Mouse (Mus musculus): ENCODE measurements around the gene Dnajb8.

Gene Dnajb8

DNA sequence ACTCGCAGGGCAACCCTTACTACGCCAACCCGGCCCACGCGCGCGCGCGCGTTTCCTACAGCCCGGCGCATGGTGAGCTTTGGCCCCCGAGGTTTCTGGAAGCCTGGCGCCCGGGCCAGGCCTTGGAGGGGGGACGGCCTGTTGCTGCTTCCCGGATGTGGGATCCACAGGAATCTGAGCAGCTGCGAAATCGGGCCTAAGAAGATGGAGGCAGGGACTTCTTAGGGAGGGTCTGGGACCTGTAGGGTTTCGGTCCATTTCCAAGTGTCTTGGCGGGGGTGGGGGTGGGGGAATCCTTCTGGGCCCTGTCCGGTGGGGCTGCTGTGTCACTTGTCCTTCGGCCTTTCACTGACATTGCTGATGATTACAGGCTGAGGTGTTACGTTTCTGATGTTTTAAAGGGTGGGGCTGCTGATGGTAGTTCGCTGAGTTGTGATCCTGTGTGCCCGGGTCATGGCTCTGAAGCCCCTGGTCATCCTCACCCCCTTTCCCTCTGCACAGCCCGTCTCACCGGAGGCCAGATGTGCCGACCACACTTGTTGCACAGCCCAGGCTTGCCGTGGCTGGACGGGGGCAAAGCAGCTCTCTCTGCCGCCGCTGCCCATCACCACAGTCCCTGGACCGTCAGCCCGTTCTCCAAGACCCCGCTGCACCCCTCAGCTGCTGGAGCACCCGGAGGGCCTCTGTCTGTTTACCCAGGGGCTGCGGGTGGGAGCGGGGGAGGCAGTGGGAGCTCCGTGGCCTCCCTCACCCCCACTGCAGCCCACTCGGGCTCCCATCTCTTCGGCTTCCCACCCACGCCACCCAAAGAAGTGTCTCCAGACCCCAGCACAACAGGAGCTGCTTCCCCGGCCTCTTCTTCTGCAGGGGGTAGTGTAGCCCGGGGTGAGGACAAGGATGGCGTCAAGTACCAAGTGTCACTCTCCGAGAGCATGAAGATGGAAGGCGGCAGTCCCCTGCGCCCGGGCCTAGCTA is 22.1 kb upstream of the Dnajb8 start:
- DNase-seq = no peak

DNA sequence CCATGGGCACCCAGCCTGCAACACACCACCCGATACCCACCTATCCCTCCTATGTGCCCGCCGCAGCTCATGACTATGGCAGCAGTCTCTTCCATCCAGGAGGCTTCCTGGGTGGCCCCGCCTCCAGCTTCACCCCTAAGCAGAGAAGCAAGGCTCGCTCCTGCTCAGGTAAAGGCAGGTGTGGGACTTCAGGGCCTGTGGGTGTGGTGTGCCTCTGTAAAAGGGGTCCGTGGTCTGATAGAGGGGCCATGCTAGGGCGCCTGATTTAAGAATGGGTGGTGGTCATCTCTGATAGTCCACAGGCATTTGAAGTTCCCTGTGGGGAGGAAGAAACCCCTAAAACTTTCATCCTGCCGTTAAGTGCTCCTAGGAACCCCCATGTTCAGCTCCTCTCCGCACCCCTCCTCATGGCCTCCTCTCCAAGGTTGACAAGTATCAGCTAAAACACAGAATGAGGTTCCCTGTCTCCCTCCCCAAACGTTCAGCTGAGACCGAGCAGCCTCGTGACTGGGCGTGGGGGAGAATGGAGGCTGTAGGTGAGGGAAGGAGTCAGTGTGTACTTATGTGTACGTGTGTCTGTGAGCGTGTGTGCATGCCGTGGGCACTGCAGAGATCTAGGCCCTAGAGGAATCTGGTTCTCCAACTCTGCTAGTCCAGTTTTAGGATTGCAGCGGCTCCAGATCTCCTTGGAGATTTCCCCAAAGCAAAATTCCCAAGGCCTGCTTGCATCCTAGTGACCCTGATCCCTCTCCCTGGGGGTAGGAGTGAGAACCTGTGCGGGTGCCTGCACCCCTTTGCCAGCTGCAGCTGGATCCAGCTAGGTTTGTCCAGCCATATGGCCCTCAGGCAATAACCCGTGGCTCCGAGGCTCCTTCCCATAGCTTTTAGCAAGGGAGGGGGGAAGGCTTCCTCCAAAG is 21.1 kb upstream of the Dnajb8 start:
- DNase-seq = peak; percentile 39

DNA sequence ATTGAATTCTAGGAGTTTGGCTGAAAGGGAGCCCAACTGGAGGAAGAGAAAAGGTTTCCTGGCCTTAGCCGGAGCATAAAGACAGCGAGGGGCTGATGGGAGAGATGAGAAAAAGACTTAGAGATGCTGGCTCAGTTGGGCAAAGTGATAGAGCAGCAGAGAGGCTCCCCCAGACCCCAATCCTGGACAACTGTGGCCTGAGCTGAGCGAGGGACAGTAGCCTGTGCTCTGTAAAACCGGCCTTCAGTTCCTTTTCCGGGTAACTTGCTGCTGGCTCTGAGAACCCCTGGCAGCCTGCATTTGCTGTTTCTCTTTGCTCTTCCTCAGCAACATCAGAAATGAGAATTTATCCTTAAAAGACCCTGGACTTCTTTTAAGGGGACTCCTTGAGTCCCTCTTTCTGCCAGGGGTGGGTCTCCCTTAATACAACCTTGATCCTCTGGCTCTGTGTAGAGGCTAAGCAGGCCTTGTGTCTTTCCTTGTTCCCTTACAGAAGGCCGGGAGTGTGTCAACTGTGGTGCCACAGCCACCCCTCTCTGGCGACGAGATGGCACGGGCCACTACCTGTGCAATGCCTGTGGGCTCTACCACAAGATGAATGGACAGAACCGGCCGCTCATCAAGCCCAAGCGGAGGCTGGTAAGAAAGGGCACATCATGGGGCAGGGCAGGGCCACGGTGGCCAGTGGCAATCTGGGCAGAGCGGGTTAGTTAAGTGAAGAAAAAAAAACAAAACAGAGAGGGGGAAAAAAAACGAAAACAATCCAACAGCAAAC is 20.0 kb upstream of the Dnajb8 start:
- no peak for DNase-seq

DNA sequence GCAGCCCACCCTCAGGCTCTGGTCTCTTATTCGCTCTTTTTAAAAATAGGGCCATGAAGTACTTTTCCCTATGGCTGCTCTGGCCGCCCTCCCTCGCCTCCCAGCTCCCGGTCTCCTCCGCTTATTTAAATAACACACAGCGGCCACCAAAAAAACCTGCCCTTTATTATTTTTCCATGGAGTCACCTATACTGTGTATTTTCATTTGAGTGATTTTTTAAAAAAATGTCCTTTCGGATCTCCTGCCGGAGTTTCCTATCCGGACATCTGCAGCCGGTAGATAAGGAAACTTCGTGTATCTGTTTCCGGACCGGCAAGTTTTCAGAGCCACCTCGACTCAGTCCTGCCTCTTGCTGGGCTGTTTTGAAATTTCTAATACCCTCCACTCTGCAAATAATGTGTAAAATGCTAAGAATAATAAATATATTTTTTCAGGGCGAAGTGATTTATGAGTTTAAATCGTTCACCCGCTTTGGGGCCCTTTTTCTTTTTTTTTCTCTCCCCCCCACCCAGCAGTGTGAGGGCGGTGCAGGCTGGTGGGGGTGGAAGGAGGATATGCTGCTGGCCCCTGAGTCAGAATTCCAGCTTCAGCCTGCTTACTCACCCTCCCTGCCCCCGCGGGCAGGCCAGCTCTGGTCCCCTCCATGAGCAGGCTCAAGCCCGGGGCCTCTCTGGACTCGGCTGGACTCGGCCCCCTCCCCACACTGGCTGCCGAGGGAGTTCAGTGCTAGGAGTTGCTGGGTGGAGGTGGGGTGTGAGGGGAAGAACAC is 19.0 kb upstream of the Dnajb8 start:
- peak; percentile 83 for DNase-seq

DNA sequence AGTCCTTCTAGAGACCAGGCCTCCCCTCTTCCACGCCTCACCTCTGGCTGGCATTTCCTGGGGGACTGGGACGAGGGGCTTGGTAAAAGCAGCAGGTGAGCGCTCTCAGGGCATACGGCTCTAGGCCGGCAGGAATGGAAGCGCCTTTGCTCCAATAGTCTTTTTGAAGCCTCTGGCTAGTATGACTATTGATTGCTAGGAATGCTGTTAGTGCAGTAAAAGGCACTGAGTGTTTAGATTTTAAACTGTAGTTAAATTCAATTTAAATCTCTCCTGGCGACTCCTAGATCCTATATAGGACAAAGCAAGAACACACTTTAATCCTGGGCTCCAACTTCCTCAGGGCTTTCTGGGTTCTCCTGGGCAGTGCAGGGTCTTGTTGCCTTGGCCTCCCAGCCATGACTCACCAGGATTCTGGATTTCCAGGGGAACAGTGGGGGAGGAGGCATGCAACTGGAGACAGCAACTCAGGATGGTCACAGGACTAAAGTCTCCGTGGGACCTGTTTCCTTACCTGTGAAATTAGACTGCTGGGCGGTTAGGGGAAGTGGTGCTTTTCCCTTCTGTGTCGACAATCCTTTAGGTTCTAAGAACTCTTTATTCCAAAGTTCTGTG is 18.2 kb upstream of the Dnajb8 start:
- DNase-seq = no peak

DNA sequence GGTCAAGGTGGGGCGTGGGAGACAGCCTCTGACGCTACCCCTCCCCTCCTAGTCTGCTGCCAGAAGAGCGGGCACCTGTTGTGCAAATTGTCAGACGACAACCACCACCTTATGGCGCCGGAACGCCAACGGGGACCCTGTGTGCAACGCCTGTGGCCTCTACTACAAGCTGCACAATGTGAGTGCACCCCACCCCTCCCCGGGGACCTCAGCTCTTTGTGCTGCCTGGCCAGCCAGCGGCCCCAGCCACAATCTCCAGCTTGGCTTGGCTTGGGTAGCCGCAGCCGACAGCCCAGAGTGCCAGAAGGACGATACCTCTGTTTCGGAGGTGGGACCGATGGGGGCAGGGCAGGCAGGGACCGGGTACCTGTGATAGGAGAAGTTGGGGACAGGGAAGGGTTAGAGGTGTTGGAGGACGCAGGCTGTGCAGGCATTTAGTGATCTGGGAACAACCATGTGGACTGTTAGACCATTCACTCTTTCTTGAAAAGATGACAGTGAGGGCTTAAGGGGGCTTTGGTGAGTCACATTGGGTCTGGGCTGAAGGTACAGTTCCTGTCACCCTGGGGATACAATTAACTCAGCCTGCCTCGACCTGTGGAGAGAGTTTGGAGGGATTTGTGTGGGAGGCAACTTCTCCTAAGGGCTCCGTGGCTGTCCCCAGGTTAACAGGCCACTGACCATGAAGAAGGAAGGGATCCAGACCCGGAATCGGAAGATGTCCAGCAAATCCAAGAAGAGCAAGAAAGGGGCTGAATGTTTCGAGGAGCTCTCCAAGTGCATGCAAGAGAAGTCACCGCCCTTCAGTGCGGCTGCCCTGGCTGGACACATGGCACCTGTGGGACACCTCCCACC is 17.3 kb upstream of the Dnajb8 start:
- DNase-seq = no peak

DNA sequence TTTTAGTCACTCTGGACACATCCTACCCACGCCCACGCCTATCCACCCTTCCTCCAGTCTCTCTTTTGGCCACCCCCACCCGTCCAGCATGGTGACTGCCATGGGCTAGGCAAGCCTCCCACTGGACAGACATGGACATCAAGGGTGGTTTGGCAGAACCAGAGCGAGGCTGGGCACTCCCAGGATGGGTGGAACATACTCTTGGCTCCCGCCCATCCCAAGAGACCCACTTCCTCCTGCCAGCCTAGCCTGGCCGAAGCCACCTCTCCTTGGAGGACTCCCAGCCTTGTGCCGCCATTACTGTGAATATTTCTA is 16.7 kb upstream of the Dnajb8 start:
- DNase-seq = peak; percentile 26

DNA sequence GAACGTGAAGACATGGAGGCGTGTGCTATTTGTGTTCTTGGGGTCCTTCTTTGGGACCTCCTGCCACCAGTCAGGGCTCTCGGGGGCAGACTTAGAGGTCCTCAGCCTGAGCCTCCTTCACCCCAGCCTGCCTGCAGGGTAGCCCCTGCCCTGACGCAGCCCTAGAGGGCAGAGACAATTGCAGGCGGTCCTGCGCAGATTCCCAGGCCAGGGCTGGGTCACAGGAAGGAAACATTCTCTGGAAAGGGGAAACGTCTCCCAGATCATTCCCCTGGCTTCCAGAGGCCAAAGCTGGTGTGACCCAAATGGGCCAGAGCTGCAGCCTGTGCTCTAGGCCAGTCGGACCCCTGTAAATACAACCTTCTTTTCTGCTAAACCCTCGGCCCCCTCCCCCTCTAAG is 16.1 kb upstream of the Dnajb8 start:
- peak; percentile 47 for DNase-seq

DNA sequence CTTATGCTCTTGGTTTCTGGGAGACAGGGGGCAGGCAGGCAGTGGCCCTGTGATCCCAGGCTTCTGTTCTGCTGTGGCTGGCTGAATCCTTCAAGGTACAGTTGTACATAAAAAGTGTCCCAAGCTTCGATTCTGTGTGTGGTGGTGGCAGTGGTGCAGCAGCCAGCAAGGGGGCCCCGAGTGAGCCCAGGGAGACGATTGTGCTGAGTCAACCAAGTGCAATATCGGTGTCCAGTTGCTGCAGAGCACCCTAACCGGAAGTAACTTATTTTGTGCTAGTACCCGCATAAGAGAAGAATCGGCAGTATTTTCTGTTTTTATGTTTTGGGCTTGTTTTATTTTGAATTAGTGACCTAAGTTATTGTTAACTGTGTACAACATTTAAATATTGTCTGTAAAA is 15.5 kb upstream of the Dnajb8 start:
- no peak for DNase-seq

DNA sequence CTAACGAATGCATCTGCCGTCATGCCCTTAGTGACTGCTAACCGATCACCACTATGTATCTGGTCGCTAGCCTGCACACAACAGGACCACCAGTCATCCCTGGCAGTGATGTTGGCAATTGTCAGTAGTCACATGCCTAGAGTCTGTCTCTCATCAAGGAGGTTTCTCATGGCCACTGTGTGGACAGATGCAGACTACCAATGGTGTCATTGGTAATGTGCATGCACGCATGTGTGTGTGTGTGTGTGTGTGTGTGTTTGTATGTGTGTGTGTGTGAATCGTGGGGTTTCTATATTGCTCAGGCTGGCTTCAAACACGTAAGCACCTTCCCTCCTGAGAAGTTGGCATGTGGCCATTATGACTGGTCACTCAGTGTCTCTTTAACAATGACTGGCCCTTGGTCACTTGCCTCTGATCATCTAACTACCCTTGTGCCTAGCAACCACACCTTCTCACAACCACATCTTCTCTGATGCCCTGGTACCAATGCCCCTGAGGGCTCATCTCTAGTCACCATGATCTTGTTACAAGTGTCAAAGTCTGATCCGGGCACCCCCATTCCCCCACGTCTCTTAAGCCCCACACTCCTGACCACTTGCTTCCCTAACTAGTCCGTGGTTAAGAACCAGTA is 14.6 kb upstream of the Dnajb8 start:
- DNase-seq = no peak

DNA sequence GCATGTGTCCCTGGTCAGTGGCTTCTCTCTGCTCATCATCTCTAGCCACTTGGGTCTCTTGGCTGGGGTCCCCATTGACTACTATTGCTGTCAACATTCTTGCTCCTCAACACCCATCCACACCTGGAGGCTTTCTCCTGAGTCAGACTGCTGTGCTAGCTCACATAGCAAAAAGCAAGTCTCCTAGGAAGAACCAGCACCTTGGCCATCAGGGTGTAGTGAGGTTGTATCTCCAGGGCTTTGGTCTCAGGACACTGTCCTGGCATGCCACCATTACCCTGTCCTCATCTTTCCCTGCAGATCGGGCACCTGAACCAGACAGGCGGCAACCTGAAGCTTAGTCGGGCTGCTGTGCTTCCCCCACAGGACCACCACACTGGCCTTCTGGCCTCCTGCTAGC is 13.7 kb upstream of the Dnajb8 start:
- DNase-seq = no peak

DNA sequence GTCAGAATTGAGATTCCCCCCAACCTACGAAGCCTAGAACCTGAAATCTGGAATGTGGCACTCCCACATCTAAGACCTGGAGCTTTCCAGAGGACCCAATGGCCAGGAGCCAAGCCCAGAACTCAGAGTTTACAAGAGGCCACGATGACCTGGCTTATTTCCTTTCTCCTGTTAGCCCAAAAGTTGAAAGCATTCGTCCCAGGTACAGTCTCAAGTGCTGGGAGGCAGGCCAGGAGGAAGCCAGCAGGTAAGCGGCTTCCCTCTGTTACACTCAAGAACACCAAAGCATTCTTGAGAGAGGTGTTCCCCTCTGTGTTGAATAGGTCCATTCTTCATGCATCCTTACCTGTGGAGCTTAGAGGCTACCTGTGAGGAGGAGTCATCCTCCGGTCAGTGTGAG is 12.6 kb upstream of the Dnajb8 start:
- DNase-seq = no peak

DNA sequence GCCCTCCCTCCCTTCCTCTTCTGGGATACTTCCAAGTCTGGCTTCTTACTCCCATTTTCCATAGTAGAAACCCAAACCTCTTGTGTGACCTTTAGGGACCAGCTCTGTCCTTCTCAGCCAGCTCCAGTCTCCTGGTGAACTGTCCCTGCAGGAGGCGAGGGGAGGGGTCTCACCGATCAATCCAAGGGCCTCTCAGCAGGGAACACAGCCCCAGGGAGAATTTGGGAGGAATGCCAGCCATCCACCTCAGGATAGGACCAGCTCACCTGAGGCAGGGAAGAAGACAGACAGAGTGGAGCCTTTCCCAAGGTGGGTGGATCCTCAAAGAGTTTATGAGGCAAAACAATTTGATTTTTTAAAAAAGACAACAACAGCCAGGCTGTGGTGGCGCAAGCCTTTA is 11.9 kb upstream of the Dnajb8 start:
- DNase-seq = no peak

DNA sequence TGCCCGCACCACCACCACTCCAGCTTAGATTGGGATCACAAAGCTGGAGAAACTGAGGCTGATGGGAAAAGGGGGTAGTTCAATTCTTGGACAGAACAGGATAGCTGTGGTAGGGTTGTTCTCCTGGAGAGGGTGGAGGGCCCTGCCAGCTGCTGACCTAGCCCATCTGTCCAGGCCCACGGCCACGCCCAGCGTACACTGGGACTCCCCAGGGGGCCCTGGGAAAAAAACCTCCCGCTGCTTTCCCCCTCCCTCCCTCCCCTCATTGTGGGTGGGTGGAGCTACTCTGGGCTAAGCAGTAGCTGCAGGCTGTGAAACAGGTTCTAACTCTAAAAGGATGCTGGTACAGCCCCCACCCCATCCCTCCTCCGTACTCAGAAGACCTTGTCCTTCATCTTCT is 6.3 kb upstream of the Dnajb8 start:
- DNase-seq = no peak

DNA sequence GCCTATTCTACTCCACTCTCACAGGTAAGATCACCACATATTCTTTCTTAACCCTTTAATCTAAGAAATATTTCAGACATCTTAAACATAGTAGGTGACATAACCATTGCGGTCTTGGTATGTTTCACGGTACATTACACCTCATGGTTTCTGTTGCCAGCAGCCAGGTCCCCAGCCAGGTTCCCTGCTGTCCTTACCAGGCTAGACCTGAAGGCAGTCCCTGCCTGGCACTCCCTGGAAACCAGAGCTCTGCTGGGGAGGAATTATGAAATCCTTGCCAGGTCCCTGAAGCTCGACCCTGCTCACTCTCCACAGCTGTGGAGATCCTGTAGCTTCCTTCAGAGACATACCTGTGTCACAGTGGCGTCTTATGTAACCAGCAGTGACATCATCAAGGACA is 5.9 kb upstream of the Dnajb8 start:
- no peak for DNase-seq

DNA sequence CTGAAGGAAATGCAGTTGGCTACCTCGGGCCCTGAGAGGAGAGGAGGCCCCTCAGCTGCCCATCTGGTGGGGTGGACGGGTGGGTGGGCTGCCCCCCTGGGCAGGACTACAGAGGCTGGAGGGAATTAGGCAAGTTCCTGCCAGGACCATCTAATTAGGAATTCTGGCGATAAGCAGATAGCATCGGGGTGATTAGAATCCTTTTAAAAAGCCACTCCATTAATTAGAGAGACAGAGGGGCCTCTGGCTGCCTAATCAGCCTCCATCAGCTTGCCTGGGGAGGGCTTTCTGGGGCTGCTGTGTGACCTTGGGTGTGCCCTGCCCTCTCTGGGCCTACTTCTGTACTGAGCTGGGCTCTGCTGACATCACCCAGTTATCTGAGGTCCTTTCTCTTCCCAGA is 3.0 kb upstream of the Dnajb8 start:
- DNase-seq = no peak

DNA sequence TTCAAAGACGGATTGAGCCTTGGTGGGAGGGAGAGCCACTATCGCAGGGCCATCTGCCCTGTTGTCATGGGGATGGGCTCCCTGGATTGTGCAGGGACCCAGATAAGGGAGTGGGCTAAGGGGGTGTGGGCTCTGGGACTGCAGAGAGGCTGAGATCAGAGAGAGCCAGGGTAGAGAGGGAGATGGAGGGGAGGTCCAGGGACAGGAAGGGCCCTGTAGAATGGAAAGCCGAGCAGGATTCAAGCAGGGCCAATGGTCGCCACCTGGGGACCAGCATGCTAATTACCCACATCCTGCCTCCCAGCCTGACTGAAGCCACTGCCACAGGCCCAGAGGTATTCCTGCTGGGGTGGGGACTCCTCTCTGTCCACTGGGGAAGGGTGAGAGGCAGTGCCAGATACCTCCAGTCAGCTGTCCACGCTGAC is 4.5 kb downstream of the Dnajb8 start:
- no peak for DNase-seq

DNA sequence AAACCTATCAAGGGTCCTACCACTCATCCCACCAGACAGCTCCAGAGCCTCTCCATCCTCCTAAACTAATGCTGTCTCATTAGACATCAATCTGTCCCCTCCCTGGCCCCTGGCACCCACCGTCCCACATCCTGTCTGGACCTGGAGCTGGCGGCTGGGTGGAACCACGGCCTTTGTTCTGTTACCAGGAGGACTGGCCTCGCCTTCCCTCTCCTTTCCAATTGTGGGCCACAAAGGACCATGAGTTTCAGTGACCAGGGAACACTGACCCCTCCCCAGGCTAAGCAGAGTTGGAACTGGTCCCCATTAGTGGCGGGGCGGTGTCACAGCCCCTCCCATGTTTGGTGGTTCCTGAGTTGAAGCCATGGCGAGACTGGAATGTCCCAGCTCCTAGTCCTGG is 5.5 kb downstream of the Dnajb8 start:
- DNase-seq = no peak

DNA sequence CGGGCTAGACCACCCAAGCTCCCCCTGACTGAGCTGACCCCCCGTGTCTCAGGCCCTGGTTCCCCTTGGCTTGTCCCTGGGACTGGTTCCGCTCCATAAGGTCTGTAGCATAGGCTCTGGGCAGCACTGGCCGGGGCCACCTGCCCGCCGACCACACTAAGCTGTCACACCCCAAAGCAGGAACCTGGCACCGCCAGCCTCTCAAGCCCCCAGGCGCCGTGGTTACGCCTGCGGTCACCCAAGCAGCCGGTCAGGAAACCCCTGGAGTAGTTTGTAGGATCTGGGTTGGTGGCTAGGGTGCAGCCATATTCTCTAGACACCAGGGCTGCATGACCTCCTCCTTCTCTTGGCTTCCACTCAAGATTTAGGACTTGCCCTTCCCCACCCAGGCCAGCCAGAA is 7.2 kb downstream of the Dnajb8 start:
- no peak for DNase-seq

DNA sequence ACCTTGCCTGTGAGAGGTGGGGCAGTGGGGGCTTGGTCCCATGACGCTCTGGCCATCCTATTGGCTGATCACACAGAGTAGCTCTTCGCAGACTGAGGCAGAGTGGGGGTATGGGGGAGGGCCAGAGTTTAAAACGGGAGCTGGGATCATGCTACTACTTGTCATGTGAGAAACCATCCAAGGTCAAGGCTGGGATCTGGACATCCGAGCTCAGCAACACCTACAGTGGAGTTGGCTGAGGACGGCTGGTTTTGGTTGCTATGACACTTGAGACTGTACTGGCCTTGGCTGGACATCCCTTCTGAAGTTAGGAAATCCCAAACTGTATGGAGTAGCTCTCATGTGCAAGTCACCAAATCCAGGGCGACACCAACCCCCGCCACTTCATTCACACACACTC is 9.8 kb downstream of the Dnajb8 start:
- no peak for DNase-seq

DNA sequence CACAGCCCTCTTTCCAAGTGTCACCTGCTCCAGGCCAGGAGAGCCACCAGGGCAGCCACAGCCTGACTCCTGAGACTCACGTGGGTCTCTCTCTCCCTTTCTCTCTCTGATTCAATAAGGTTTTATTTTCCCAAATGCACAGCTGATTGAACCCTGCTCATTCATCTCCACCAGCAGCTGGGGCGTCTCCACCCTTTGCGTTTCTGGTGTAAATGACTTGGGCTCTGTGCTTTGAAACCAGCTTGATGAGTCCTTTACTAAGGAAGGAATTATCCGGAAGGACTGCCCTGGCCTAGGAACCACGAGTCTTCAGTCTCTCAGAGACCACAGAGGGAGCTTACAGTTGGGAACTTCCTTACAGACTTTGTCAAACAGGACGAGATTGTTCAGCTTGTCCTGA is 10.2 kb downstream of the Dnajb8 start:
- DNase-seq = no peak
